Comparison of ENCODE assay signal across 8 mouse cellular contexts in the genomic region with DNA sequence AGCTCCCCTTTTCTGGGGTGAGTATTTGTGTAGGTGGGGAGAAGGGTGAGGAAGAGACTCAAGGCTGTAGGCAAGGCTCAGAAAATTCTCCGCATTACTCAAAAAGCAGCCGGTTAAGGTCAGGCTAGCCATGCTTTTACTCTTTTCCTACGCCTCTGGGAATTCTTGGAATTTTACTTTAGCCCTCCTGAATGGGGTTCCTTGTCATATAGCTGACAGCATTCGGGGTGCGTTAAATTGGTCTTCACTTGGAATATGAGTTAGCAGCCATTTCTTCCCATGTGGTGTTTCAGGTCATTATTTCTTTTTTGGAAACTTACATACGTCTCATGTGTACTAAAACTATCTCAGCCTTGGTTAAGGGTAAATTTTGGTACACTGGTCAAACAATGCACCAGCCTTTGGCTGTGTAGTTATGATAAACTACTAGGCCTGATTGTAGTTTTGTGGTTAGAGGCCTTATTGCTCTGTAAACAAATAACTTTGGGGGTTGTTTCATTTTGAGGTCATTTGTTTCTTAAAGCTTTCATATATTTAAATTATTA. TPM values are rescaled to one million over a fixed set of nuclear protein-coding genes. Genes with fewer than 3 reads are reported as not detected.
A peak's percentile ranks its signal among the peaks of the same experiment; 100 is the strongest.
DNase-seq lines count a peak whose midpoint lies in the region; ATAC-seq and TF ChIP-seq lines count a peak whose summit lies in the region.

No protein-coding gene starts in this region.

- WGBS in kidney, embryonic 16.5 days = 5% methylated on average over 6 of the region's 6 CpGs
- 5% methylated on average over 6 of the region's 6 CpGs for WGBS in hindbrain, embryonic 16.5 days

- peak overlapping the region; percentile 92 for H3ac ChIP-seq in myocyte (ENCODE audit: control insufficient read depth, insufficient read length)

- peaks cover 27% of the 10 kb centered on the region for H3K4me1 ChIP-seq in kidney, embryonic 16.5 days (ENCODE audit: insufficient read depth, low read length)
- no peaks in the 10 kb centered on the region for H3K4me1 ChIP-seq in brown adipose tissue, adult 24 weeks (ENCODE audit: control insufficient read depth, insufficient read depth, insufficient read length, low read length)
- H3K4me1 ChIP-seq in hindbrain, embryonic 16.5 days (ENCODE audit: control insufficient read depth, insufficient read depth, low read depth, low read length) = peaks cover 9% of the 10 kb centered on the region

- H3K4me3 ChIP-seq in kidney, embryonic 16.5 days (ENCODE audit: low read length) = peak overlapping the region; percentile 92
- H3K4me3 ChIP-seq in brown adipose tissue, adult 24 weeks (ENCODE audit: insufficient read depth, low read depth, low read length) = peak overlapping the region; percentile 92
- peak overlapping the region; percentile 71 for H3K4me3 ChIP-seq in hindbrain, embryonic 16.5 days (ENCODE audit: low read length)
- peak overlapping the region; percentile 57 for H3K4me3 ChIP-seq in myocyte

- peak overlapping the region; percentile 83; the same call in 1 of the 2 replicates for H3K27ac ChIP-seq in kidney, embryonic 16.5 days (ENCODE audit: low read length)
- no peak overlapping the region for H3K27ac ChIP-seq in brown adipose tissue, adult 24 weeks (replicated peaks; ENCODE audit: low read depth, low read length)
- H3K27ac ChIP-seq in hindbrain, embryonic 16.5 days (ENCODE audit: low read depth, low read length) = no peak overlapping the region

- intact Hi-C loops in gastrocnemius, postnatal 36 days (cut with DNase I) = loop anchor here (5.0 to 10.0 kb wide), 4 partner anchors 111 to 594 kb away; no protein-coding TSS in a partner anchor

- DNase-seq in kidney, postnatal 14 days = no peak
- DNase-seq in adipocyte (ENCODE audit: low spot score) = no peak
- no peak for DNase-seq in gastrocnemius, postnatal 36 days
- DNase-seq in frontal cortex, postnatal 10 days (ENCODE audit: low spot score in 2 of 2) = no peak

- no peaks in the 10 kb centered on the region for H3K36me3 ChIP-seq in kidney, embryonic 16.5 days (ENCODE audit: insufficient read depth, low read length)
- no peaks in the 10 kb centered on the region for H3K36me3 ChIP-seq in hindbrain, embryonic 16.5 days (ENCODE audit: control insufficient read depth, insufficient read depth, low read length)
- H3K36me3 ChIP-seq in myocyte (ENCODE audit: control insufficient read depth, insufficient read depth) = no peaks in the 10 kb centered on the region

- H3K79me2 ChIP-seq in myocyte (ENCODE audit: control insufficient read depth, insufficient read depth) = peaks cover 10% of the 10 kb centered on the region

- TF ChIP-seq POLR2A in myocyte (IDR thresholded peaks at IDR 0.05; ENCODE audit: insufficient read length, low read depth) = no peak

- no peaks in the 10 kb centered on the region for H3K9me3 ChIP-seq in kidney, embryonic 16.5 days (ENCODE audit: low read length)
- H3K9me3 ChIP-seq in hindbrain, embryonic 16.5 days (ENCODE audit: control insufficient read depth, low read length) = no peaks in the 10 kb centered on the region

- no peak for ATAC-seq in kidney, embryonic 16.5 days (ENCODE audit: low FRiP score, low TSS enrichment)
- ATAC-seq in hindbrain, embryonic 16.5 days = no peak

- no peaks in the 10 kb centered on the region for H3K27me3 ChIP-seq in kidney, embryonic 16.5 days (ENCODE audit: insufficient read depth, low read length)
- H3K27me3 ChIP-seq in hindbrain, embryonic 16.5 days (replicated peaks; ENCODE audit: control insufficient read depth, insufficient read depth, low read length) = no peaks in the 10 kb centered on the region
- H3K27me3 ChIP-seq in myocyte (ENCODE audit: control insufficient read depth, insufficient read depth, insufficient read length) = peaks cover 6% of the 10 kb centered on the region

- peak overlapping the region; percentile 91 for H3K4me2 ChIP-seq in kidney, embryonic 16.5 days (replicated peaks; ENCODE audit: low read depth, low read length)
- peak overlapping the region; percentile 92 for H3K4me2 ChIP-seq in hindbrain, embryonic 16.5 days (ENCODE audit: low read length)
- H3K4me2 ChIP-seq in myocyte (ENCODE audit: low read depth) = peak overlapping the region; percentile 91

- peak overlapping the region; percentile 93 for H3K9ac ChIP-seq in kidney, embryonic 16.5 days (replicated peaks; ENCODE audit: low read length)
- peak overlapping the region; percentile 91 for H3K9ac ChIP-seq in hindbrain, embryonic 16.5 days (ENCODE audit: low read depth, low read length)

TF ChIP-seq in myocyte, 11 proteins besides CTCF, POLR2A, EP300 and RAD21:
- no peak for TF ChIP-seq POLR2AphosphoS2 (IDR thresholded peaks at IDR 0.05; ENCODE audit: insufficient read length, low read depth)
- TF ChIP-seq TCF12 (IDR thresholded peaks at IDR 0.05; ENCODE audit: insufficient read depth, poor library complexity, severe bottlenecking) = no peak
- no peak for TF ChIP-seq E2F4 (IDR thresholded peaks at IDR 0.05; ENCODE audit: insufficient read depth)
- no peak for TF ChIP-seq MAX (IDR thresholded peaks at IDR 0.05; ENCODE audit: low read depth)
- no peak for TF ChIP-seq SRF (IDR thresholded peaks at IDR 0.05; ENCODE audit: control insufficient read depth, insufficient read length, low read depth)
- TF ChIP-seq TCF3 (IDR thresholded peaks at IDR 0.05; ENCODE audit: insufficient read length, low read depth) = no peak
- no peak for TF ChIP-seq REST (IDR thresholded peaks at IDR 0.05; ENCODE audit: insufficient read depth, insufficient read length)
- no peak for TF ChIP-seq USF1 (IDR thresholded peaks at IDR 0.05; ENCODE audit: low read depth)
- TF ChIP-seq MYOG (IDR thresholded peaks at IDR 0.05; ENCODE audit: control insufficient read depth in 1 of 3, insufficient read depth in 1 of 3, insufficient read length in 2 of 3, low read depth in 2 of 3) = no peak
- no peak for TF ChIP-seq MYOD1 (IDR thresholded peaks at IDR 0.05; ENCODE audit: control insufficient read depth in 1 of 3, insufficient read length in 2 of 3, low read depth in 2 of 3)
- no peak for TF ChIP-seq CEBPB (IDR thresholded peaks at IDR 0.05; ENCODE audit: insufficient read depth, poor library complexity, severe bottlenecking)

RNA-seq across cellular contexts. Expression of gene Mpp6, which starts 1.1 kb away (rescaled TPM):
- 81.5 and 84.7 TPM in 2 replicates for polyA plus RNA-seq in kidney, embryonic 16.5 days (2015; fragmentation: Nextera tagmentation; extraction: Ambion mirVana)
- polyA plus RNA-seq in brown adipose tissue, adult 24 weeks (2012; ENCODE audit: insufficient read depth, insufficient read length, missing spikeins) = 23.1 and 29.5 TPM in 2 replicates
- polyA plus RNA-seq in hindbrain, embryonic 16.5 days (2015; fragmentation: Nextera tagmentation; extraction: Ambion mirVana) = 51.5 and 59.2 TPM in 2 replicates
- 17.2 TPM for polyA plus RNA-seq in myocyte (2012; fragmentation: generic; extraction: Trizol)
- total RNA-seq in gastrocnemius, postnatal 36 days (2021) = 100 to 1,000 TPM; 111 to 132 TPM
